Mouse (Mus musculus) liver, embryonic 14.5 days (tissue): ENCODE measurements around the gene Mief1.

Source experiments
- CTCF ChIP-seq: IDR thresholded peaks from 2 replicates; pipeline ENCODE4 v1.5.1; 2016; ENCODE audit warnings: antibody characterized with exemption, low read depth, control low read depth
- EP300 ChIP-seq: IDR thresholded peaks from 2 replicates; pipeline ENCODE4 v1.6.1; 2016; ENCODE audit warnings: antibody characterized with exemption, low read depth

- peak; percentile 24; the same call in 1 of the 2 replicates for TF ChIP-seq CTCF
- TF ChIP-seq EP300, result no peak
Observed at GRCm38 (mm10) chr15:80277107-80277506, 43.3 kb downstream of the Mief1 start.
